Mouse (Mus musculus) forebrain, postnatal 0 days (tissue): Measurements from ENCODE around the gene Pih1h3b. TPM values are rescaled to one million over a fixed set of nuclear protein-coding genes. Genes with fewer than 3 reads are reported as not detected.
A peak's percentile ranks its signal among the peaks of the same experiment; 100 is the strongest.

ENCODE experiments used
- ATAC-seq: fragments of 200-750 bp; cut with Nextera tagmentation; 2 replicates; pipeline ENCODE4 v1.8.0; 2017; ENCODE audit warnings: mild to moderate bottlenecking, moderate library complexity
- DNase-seq: peaks from one replicate; pipeline ENCODE4 v3.0.0-alpha.2; 2015
- H3K27ac ChIP-seq: fragments of 300-500 bp; sonication (generic); 2 replicates; pipeline ENCODE4 v1.5.1; 2014; ENCODE audit warnings: low read depth, mild to moderate bottlenecking, antibody characterized with exemption, low read length, moderate library complexity, mixed read lengths
- H3K27me3 ChIP-seq: fragments of 300-500 bp; sonication (generic); 2 replicates; pipeline ENCODE4 v1.6.1; 2014; ENCODE audit warnings: mild to moderate bottlenecking, low read length, mixed read lengths; ENCODE audit not compliant: insufficient read depth
- H3K36me3 ChIP-seq: fragments of 300-500 bp; sonication (generic); 2 replicates; pipeline ENCODE4 v1.6.1; 2014; ENCODE audit warnings: mild to moderate bottlenecking, moderate library complexity; ENCODE audit not compliant: insufficient read depth
- H3K4me1 ChIP-seq: fragments of 300-500 bp; sonication (generic); 2 replicates; pipeline ENCODE4 v1.6.1; 2014; ENCODE audit warnings: antibody characterized with exemption; ENCODE audit not compliant: insufficient read depth
- H3K4me2 ChIP-seq: fragments of 300-500 bp; sonication (generic); 2 replicates; pipeline ENCODE4 v1.6.1; 2014; ENCODE audit warnings: low read depth, mild to moderate bottlenecking, moderate library complexity
- H3K4me3 ChIP-seq: fragments of 300-500 bp; sonication (generic); 2 replicates; pipeline ENCODE4 v1.5.1; 2014; ENCODE audit warnings: low read depth, low read length, mixed read lengths
- H3K9ac ChIP-seq: fragments of 300-500 bp; sonication (generic); 2 replicates; pipeline ENCODE4 v1.6.1; 2014; ENCODE audit warnings: mild to moderate bottlenecking
- H3K9me3 ChIP-seq: fragments of 300-500 bp; sonication (generic); 2 replicates; pipeline ENCODE4 v1.6.1; 2016; ENCODE audit warnings: low read length
- CTCF ChIP-seq: sonication (generic); IDR thresholded peaks from 2 replicates; pipeline ENCODE4 v1.5.1; 2016; ENCODE audit warnings: antibody characterized with exemption, control low read depth, low read depth
- WGBS: fragments of 180-500 bp; shearing (Covaris S2); extraction: QIAGEN DNeasy Blood & Tissue Kit; methylation state at CpG from one replicate; pipeline ENCODE4 v1.1.7; 2014; 5-methylcytosine and 5-hydroxymethylcytosine counted together
- polyA plus RNA-seq: library from polyadenylated mRNA; unstranded; fragments of >200 nt; fragmentation: Nextera tagmentation; extraction: Ambion mirVana; gene quantifications from 2 replicates; pipeline ENCODE4 v1.2.1, GENCODE M21; 2015
- total RNA-seq: library from RNA; depleted of rRNA; stranded (reverse); fragments of >200 nt; gene quantifications from 2 replicates; pipeline ENCODE4 v1.2.3, GENCODE M21; 2014; rRNA removed

Gene Pih1h3b
- total RNA-seq (0.24 and 0.31 TPM in 2 replicates), polyA plus RNA-seq (not detected in 2 replicates)

- ATAC-seq (peak; percentile 88), DNase-seq (peak; percentile 11)
- TF ChIP-seq CTCF: no peak
- WGBS: 32% methylated on average over 64 of the region's 64 CpGs
- Histone ChIP-seq H3K27me3 (0 out of 2 replicates have a peak, but pooled peaks cover 14% of the 10 kb centered on the region), H3K27ac (no peak within 1 kb of the TSS), H3K4me3 (peak within 1 kb of the TSS; percentile 34), H3K9me3 (peaks cover 13% of the 10 kb centered on the region), H3K4me2 (peak within 1 kb of the TSS; percentile 46), H3K4me1 (no peaks in the 10 kb centered on the region), H3K9ac (no peak within 1 kb of the TSS), H3K36me3 (no peaks in the 10 kb centered on the region)
Measured at GRCm38 (mm10) chrX:140062135-140062975, at the start of gene Pih1h3b, which contains the start of gene Nup62cl. Gene Pih1h3b, plus strand, starts transcription at chrX:140062879. Gene Nup62cl, minus strand, starts transcription at chrX:140062712.

GRCm38 (mm10) chrX:140060886-140061874 lies 1.5 kb upstream of the Pih1h3b start:
- Histone ChIP-seq H3K4me1 (no peaks in the 10 kb centered on the region), H3K36me3 (no peaks in the 10 kb centered on the region), H3K27me3 (0 out of 2 replicates have a peak, but pooled peaks cover 14% of the 10 kb centered on the region), H3K4me3 (peak overlapping the region; percentile 22), H3K4me2 (peak overlapping the region; percentile 46), H3K9me3 (peaks cover 13% of the 10 kb centered on the region), H3K27ac (no peak overlapping the region), H3K9ac (no peak overlapping the region)
- 0 out of 2 replicates have a peak, but pooled peaks have one; percentile 12 for ATAC-seq
- 22% methylated on average over 88 of the region's 90 CpGs for WGBS
- no peak for DNase-seq
- no peak for TF ChIP-seq CTCF

- no peak for ATAC-seq
- H3K4me1 ChIP-seq: no peaks in the 10 kb centered on the region
- H3K27ac ChIP-seq: no peak overlapping the region
- no peak overlapping the region for H3K4me2 ChIP-seq
- TF ChIP-seq CTCF: no peak
- 87% methylated on average over 2 of the region's 2 CpGs for WGBS
- no peak overlapping the region for H3K9ac ChIP-seq
- no peaks in the 10 kb centered on the region for H3K36me3 ChIP-seq
- H3K4me3 ChIP-seq: no peak overlapping the region
- no peaks in the 10 kb centered on the region for H3K27me3 ChIP-seq
- H3K9me3 ChIP-seq: no peaks in the 10 kb centered on the region
- DNase-seq: no peak
Measured at GRCm38 (mm10) chrX:140082535-140082934, 19.9 kb downstream of the Pih1h3b start.

- no peaks in the 10 kb centered on the region; the same call in 1 of the 2 replicates for H3K27me3 ChIP-seq
- no peak overlapping the region for H3K4me2 ChIP-seq
- ATAC-seq (no peak), DNase-seq (no peak)
- no peak overlapping the region for H3K4me3 ChIP-seq
- 73% methylated on average over 2 of the region's 2 CpGs for WGBS
- no peaks in the 10 kb centered on the region for H3K4me1 ChIP-seq
- no peak for TF ChIP-seq CTCF
- no peak overlapping the region for H3K27ac ChIP-seq
- no peaks in the 10 kb centered on the region for H3K9me3 ChIP-seq
- H3K9ac ChIP-seq: no peak overlapping the region
- no peaks in the 10 kb centered on the region for H3K36me3 ChIP-seq
Measured at GRCm38 (mm10) chrX:140094066-140094465, 31.4 kb downstream of the Pih1h3b start.

Other genes with a start within 250 kb of the Pih1h3b start
- gene Morc4, start 191.2 kb upstream of the Pih1h3b start, total RNA-seq: 8.2 and 8.8 TPM in 2 replicates
- 2.1 and 2.2 TPM in 2 replicates for gene Morc4, start 191.2 kb upstream of the Pih1h3b start, polyA plus RNA-seq
- 12.8 and 17.5 TPM in 2 replicates for gene Rbm41, start 64.3 kb upstream of the Pih1h3b start, total RNA-seq
- 2.4 and 2.5 TPM in 2 replicates for gene Rbm41, start 64.3 kb upstream of the Pih1h3b start, polyA plus RNA-seq
- gene Nup62cl, start 167 bp upstream of the Pih1h3b start, total RNA-seq: 1.3 and 2.1 TPM in 2 replicates
- gene Nup62cl, start 167 bp upstream of the Pih1h3b start, polyA plus RNA-seq: 1.2 and 2.4 TPM in 2 replicates